Mouse (Mus musculus): ENCODE results near the gene Thap12. TPM values are rescaled to one million over a fixed set of nuclear protein-coding genes. Genes with fewer than 3 reads are reported as not detected.

Thap12 gene
- total and polyA plus RNA-seq, 3 experiments = 47.7 to 140 (median 52.7) TPM

GRCm38 (mm10) chr7:98667956-98668746 is 34.8 kb upstream of the Thap12 start:
- Histone ChIP-seq H3K36me3 (ENCODE audit: control insufficient read depth in 1 of 2, insufficient read depth in 2 of 2, low read length in 2 of 2) (peaks cover 0 to 9% of the 10 kb centered on the region in 2 experiments; a peak in 2 of 4 replicates), H3K4me1 (ENCODE audit: control insufficient read depth in 1 of 2, insufficient read depth in 2 of 2, low read length in 2 of 2) (peaks cover 5 to 14% of the 10 kb centered on the region in 2 experiments), H3K27ac (ENCODE audit: control insufficient read depth, low read depth, low read length) (no peak overlapping the region), H3K79me2 (ENCODE audit: control insufficient read depth, insufficient read depth, low read length, poor library complexity) (no peaks in the 10 kb centered on the region), H3K4me3 (ENCODE audit: control insufficient read depth in 1 of 2, insufficient read depth in 1 of 2, low read depth in 2 of 2, low read length in 2 of 2) (no peak overlapping the region), H3K9ac (ENCODE audit: control insufficient read depth, low read depth, low read length, poor library complexity, severe bottlenecking) (no peak overlapping the region), H3K9me3 (replicated peaks; ENCODE audit: insufficient read depth, low read length) (no peaks in the 10 kb centered on the region), H3K27me3 (ENCODE audit: control insufficient read depth in 1 of 2, insufficient read depth in 2 of 2, low read length in 2 of 2) (no peaks in the 10 kb centered on the region)
- TF ChIP-seq UBTF (IDR thresholded peaks at IDR 0.05; ENCODE audit: borderline replicate concordance, insufficient read depth, low read depth, low read length) = no peak
- no peak for DNase-seq (ENCODE audit: low read depth, low spot score)

GRCm38 (mm10) chr7:98670831-98671230 is 32.1 kb upstream of the Thap12 start:
- Histone ChIP-seq H3K9me3 (replicated peaks; ENCODE audit: insufficient read depth, low read length) (no peaks in the 10 kb centered on the region), H3K4me1 (ENCODE audit: control insufficient read depth in 1 of 2, insufficient read depth in 2 of 2, low read length in 2 of 2) (peaks cover 0 to 13% of the 10 kb centered on the region in 2 experiments; a peak in 2 of 4 replicates), H3K27me3 (ENCODE audit: control insufficient read depth in 1 of 2, insufficient read depth in 2 of 2, low read length in 2 of 2) (no peaks in the 10 kb centered on the region), H3K27ac (ENCODE audit: control insufficient read depth, low read depth, low read length) (no peak overlapping the region), H3K4me3 (ENCODE audit: control insufficient read depth in 1 of 2, insufficient read depth in 1 of 2, low read depth in 2 of 2, low read length in 2 of 2) (no peak overlapping the region), H3K9ac (ENCODE audit: control insufficient read depth, low read depth, low read length, poor library complexity, severe bottlenecking) (no peak overlapping the region), H3K79me2 (ENCODE audit: control insufficient read depth, insufficient read depth, low read length, poor library complexity) (no peaks in the 10 kb centered on the region), H3K36me3 (ENCODE audit: control insufficient read depth in 1 of 2, insufficient read depth in 2 of 2, low read length in 2 of 2) (peaks cover 0 to 6% of the 10 kb centered on the region in 2 experiments; a peak in 2 of 4 replicates)
- no peak for DNase-seq (ENCODE audit: low read depth, low spot score)
- TF ChIP-seq POLR2AphosphoS5 (IDR thresholded peaks at IDR 0.05; ENCODE audit: borderline replicate concordance, low read depth, low read length) = no peak
- TF ChIP-seq KAT2A (conservative IDR thresholded peaks at IDR 0.05; ENCODE audit: low read depth, low read length) = no peak
- no peak for TF ChIP-seq ZMIZ1 (IDR thresholded peaks at IDR 0.05; ENCODE audit: low read depth, low read length)
- no peak for TF ChIP-seq MEF2A (IDR thresholded peaks at IDR 0.05; ENCODE audit: extremely low read depth, insufficient replicate concordance, low read depth, low read length, poor library complexity, severe bottlenecking)
- no peak for TF ChIP-seq POLR2A (IDR thresholded peaks at IDR 0.05; ENCODE audit: control insufficient read depth in 1 of 2, insufficient read depth in 1 of 2, low read depth in 1 of 2, low read length in 2 of 2, poor library complexity in 1 of 2)
- no peak for TF ChIP-seq E2F4 (IDR thresholded peaks at IDR 0.05; ENCODE audit: borderline replicate concordance, low read depth, low read length)
- TF ChIP-seq GATA1 (IDR thresholded peaks at IDR 0.05; ENCODE audit: low read depth, low read length) = no peak
- TF ChIP-seq BHLHE40 (IDR thresholded peaks at IDR 0.05; ENCODE audit: borderline replicate concordance, low read depth, low read length) = no peak
- no peak for TF ChIP-seq CHD1 (IDR thresholded peaks at IDR 0.05; ENCODE audit: low read depth, low read length)
- TF ChIP-seq ETS1 (IDR thresholded peaks at IDR 0.05; ENCODE audit: low read depth, low read length) = no peak
- no peak for TF ChIP-seq MAZ (IDR thresholded peaks at IDR 0.05; ENCODE audit: low read depth, low read length)
- TF ChIP-seq USF2 (IDR thresholded peaks at IDR 0.05; ENCODE audit: borderline replicate concordance in 1 of 2, insufficient read depth in 1 of 2, low read depth in 1 of 2, low read length in 2 of 2) = no peak
- TF ChIP-seq POLR2AphosphoS2 (IDR thresholded peaks at IDR 0.05; ENCODE audit: low read length) = no peak
- no peak for TF ChIP-seq NELFE (IDR thresholded peaks at IDR 0.05; ENCODE audit: low read depth, low read length)
- no peak for TF ChIP-seq MYB (IDR thresholded peaks at IDR 0.05; ENCODE audit: low read depth, low read length)
- no peak for TF ChIP-seq SMC3 (IDR thresholded peaks at IDR 0.05; ENCODE audit: low read depth, low read length)
- TF ChIP-seq EP300 (IDR thresholded peaks at IDR 0.05; ENCODE audit: low read depth in 1 of 2, low read length in 2 of 2) = no peak
- TF ChIP-seq TCF12 (IDR thresholded peaks at IDR 0.05; ENCODE audit: low read depth, low read length) = no peak
